Mouse (Mus musculus) B cell, adult 67 days (primary cell): Measurements from ENCODE around the gene Fyb. TPM values are rescaled to one million over a fixed set of nuclear protein-coding genes. Genes with fewer than 3 reads are reported as not detected.

Experiments used
- total RNA-seq, 2 experiments: library from RNA; stranded (reverse); gene quantifications; 4 replicates each; pipeline ENCODE4 v1.2.4; 2023

The Fyb gene
- 10 to 100 TPM in 1 of 2 experiments, 1 to 10 TPM in 1; 5.9 to 22.7 TPM for total RNA-seq

DNA sequence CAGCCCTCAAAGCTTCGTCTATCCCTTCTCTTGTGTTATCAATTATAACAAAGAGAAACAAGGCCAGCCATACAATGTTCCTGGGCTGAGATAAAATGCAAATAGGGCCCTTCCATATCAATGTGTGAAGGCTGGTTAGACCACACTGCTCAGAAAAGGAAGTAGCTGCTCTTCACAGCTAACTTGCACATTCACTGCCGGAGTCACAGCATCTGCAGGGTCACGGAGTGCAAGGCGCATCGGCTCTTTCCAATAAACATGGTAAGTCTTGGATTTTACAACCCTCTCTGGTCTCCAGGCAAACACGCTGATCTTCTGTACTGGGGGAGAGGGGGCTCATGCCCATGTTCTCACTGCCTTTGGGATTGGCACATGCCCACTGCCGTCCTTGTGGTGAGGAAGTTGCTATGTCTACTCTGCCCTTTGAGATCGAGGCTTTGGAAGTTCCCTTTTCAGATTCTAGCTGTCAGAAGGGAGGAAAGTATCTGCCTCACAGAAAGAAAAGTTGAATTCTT, at the start of gene Fyb:
Fyb (plus strand) TSS at position 201 of the 515 bp plus-strand sequence.

DNA sequence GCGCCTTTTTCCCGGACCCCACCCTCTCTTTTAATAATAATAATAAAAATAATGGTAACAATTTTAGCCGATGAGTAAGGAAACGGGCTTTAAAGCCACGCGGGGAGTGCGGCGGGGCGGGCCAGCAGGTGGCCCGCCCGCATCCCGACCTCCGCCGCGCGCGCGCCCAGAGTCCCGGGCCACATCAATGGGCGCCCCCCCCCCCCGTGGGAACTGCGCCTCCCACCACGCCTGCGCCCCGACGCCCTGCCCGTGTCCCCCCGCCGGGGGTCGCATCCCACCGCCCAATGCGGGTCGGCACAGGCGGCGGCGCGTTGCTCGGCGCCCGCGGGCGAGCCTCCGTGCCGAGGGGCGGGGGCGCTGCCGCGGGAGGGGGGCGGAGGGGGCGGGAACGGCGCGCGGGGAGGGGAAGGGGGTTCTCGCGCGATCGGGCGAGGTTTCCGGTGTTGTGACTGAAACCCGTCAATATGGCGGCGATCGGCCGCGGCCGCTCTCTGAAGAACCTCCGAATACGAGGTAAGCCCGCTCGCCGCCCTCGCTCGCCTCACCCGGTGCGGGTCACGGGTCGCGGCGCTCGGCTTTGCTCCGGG, 185.4 kb downstream of the Fyb start, which contains the start of gene Rictor:
Rictor (plus strand) TSS at position 444 of the 590 bp plus-strand sequence.

Other genes starting within 250 kb of the Fyb start
- gene Dab2, start 223.1 kb upstream of the Fyb start, total RNA-seq = not detected
- gene C9, start 77.5 kb upstream of the Fyb start, total RNA-seq = not detected
- 10 to 100 TPM; 82.4 to 83.3 TPM for gene Rictor, start 185.5 kb downstream of the Fyb start, total RNA-seq